Mouse (Mus musculus) heart, embryonic 14.5 days (tissue): ENCODE data around the gene Rasgrp3. TPM values are rescaled to one million over a fixed set of nuclear protein-coding genes. Genes with fewer than 3 reads are reported as not detected.

Source experiments
- ATAC-seq: fragments of 200-750 bp; cut with Nextera tagmentation; 2 replicates; pipeline ENCODE4 v1.8.0; 2017; ENCODE audit warnings: low read depth, moderate TSS enrichment; ENCODE audit not compliant: insufficient number of reproducible peaks, insufficient read depth, low FRiP score
- H3K27ac ChIP-seq, 2 experiments: fragments of 200-500 bp in 1 of 2; fragments of 300-500 bp in 1 of 2; sonication (generic) in 1 of 2; replicated peaks in 1 of 2; 2 replicates each; pipeline ENCODE4 v1.5.1; 2012 to 2014; ENCODE audit warnings: low read depth in 2 of 2, low read length in 2 of 2, control low read depth in 1 of 2, mild to moderate bottlenecking in 1 of 2, mixed read lengths in 1 of 2; ENCODE audit not compliant: control insufficient read depth in 1 of 2, insufficient read depth in 1 of 2
- H3K27me3 ChIP-seq: fragments of 300-500 bp; sonication (generic); 2 replicates; pipeline ENCODE4 v1.6.1; 2014; ENCODE audit warnings: mild to moderate bottlenecking, low read length, control low read depth; ENCODE audit not compliant: control insufficient read depth, insufficient read depth
- H3K36me3 ChIP-seq: fragments of 300-500 bp; sonication (generic); 2 replicates; pipeline ENCODE4 v1.6.1; 2014; ENCODE audit warnings: mild to moderate bottlenecking, control low read depth, low read length, mixed read lengths; ENCODE audit not compliant: control insufficient read depth, insufficient read depth
- H3K4me1 ChIP-seq, 2 experiments: fragments of 200-500 bp in 1 of 2; fragments of 300-500 bp in 1 of 2; sonication (generic) in 1 of 2; 2 replicates each; pipeline ENCODE4 v1.6.1; 2012 to 2014; ENCODE audit warnings: low read length in 2 of 2, control low read depth in 1 of 2, mixed read lengths in 1 of 2; ENCODE audit not compliant: control insufficient read depth in 2 of 2, insufficient read depth in 2 of 2
- H3K4me2 ChIP-seq: fragments of 300-500 bp; sonication (generic); 2 replicates; pipeline ENCODE4 v1.6.1; 2014; ENCODE audit warnings: mild to moderate bottlenecking, low read length
- H3K4me3 ChIP-seq, 2 experiments: fragments of 200-500 bp in 1 of 2; fragments of 300-500 bp in 1 of 2; sonication (generic) in 1 of 2; 2 replicates each; pipeline ENCODE4 v1.5.1; 2012 to 2014; ENCODE audit warnings: low read length in 2 of 2, mild to moderate bottlenecking in 2 of 2, control low read depth in 1 of 2, low read depth in 1 of 2, moderate library complexity in 1 of 2; ENCODE audit not compliant: control insufficient read depth in 1 of 2, insufficient read depth in 1 of 2
- H3K9ac ChIP-seq: fragments of 300-500 bp; sonication (generic); 2 replicates; pipeline ENCODE4 v1.6.1; 2014; ENCODE audit warnings: mild to moderate bottlenecking, low read length
- H3K9me3 ChIP-seq: fragments of 300-500 bp; sonication (generic); 2 replicates; pipeline ENCODE4 v1.6.1; 2016; ENCODE audit warnings: low read length, control low read depth; ENCODE audit not compliant: control insufficient read depth
- whole genome bisulfite sequencing: fragments of 180-500 bp; shearing (Covaris S2); extraction: QIAGEN DNeasy Blood & Tissue Kit; methylation state at CpG from one replicate; pipeline ENCODE4 v1.1.7; 2014; 5-methylcytosine and 5-hydroxymethylcytosine counted together
- polyA plus RNA-seq: library from polyadenylated mRNA; unstranded; fragments of >200 nt; fragmentation: Nextera tagmentation; extraction: Ambion mirVana; gene quantifications from 2 replicates; pipeline ENCODE4 v1.2.1, GENCODE M21; 2014

The Rasgrp3 gene
- polyA plus RNA-seq = 24.3 and 25.1 TPM in 2 replicates

GRCm38 (mm10) chr17:75435599-75435998 lies at the start of gene Rasgrp3:
Gene Rasgrp3, plus strand, starts transcription at chr17:75435896.
- Histone ChIP-seq H3K36me3 (no peaks in the 10 kb centered on the region), H3K4me1 (peaks cover 2 to 10% of the 10 kb centered on the region in 2 experiments; a peak in 2 of 4 replicates), H3K9ac (peak within 1 kb of the TSS; percentile 66), H3K27ac (peak within 1 kb of the TSS; percentile 54 to 82), H3K4me2 (peak within 1 kb of the TSS; percentile 39), H3K4me3 (peak within 1 kb of the TSS; percentile 34 to 38), H3K9me3 (no peaks in the 10 kb centered on the region), H3K27me3 (no peaks in the 10 kb centered on the region)
- WGBS = 36% methylated on average over 6 of the region's 6 CpGs
- peak; percentile 75 for ATAC-seq

- Histone ChIP-seq H3K36me3 (peaks cover 27% of the 10 kb centered on the region), H3K4me1 (peaks cover 0 to 3% of the 10 kb centered on the region in 2 experiments; a peak in 1 of 4 replicates)
- WGBS = 83% methylated on average over 4 of the region's 4 CpGs
These were observed 47.3 kb upstream of the Rasgrp3 start for GRCm38 (mm10) chr17:75388402-75388801.

GRCm38 (mm10) chr17:75390142-75390541 lies 45.6 kb upstream of the Rasgrp3 start:
- H3K4me1 ChIP-seq = peaks cover 0 to 3% of the 10 kb centered on the region in 2 experiments; a peak in 1 of 4 replicates
- H3K27me3 ChIP-seq = no peaks in the 10 kb centered on the region
- no peak overlapping the region for H3K4me3 ChIP-seq
- no peak overlapping the region for H3K9ac ChIP-seq
- H3K36me3 ChIP-seq = peaks cover 21% of the 10 kb centered on the region
- 0 out of 2 replicates have a peak, but pooled peaks cover 4% of the 10 kb centered on the region for H3K9me3 ChIP-seq
- no peak overlapping the region for H3K4me2 ChIP-seq
- H3K27ac ChIP-seq = no peak overlapping the region
- no peak for ATAC-seq
- 93% methylated on average over 10 of the region's 10 CpGs for WGBS

More at GRCm38 (mm10) chr17:75388402-75388801, 47.3 kb upstream of the Rasgrp3 start:
- Histone ChIP-seq H3K9me3 (0 out of 2 replicates have a peak, but pooled peaks cover 4% of the 10 kb centered on the region), H3K27ac (no peak overlapping the region), H3K27me3 (no peaks in the 10 kb centered on the region), H3K4me3 (no peak overlapping the region), H3K4me2 (no peak overlapping the region), H3K9ac (no peak overlapping the region)
- ATAC-seq = no peak

- 77% methylated on average over 6 of the region's 6 CpGs for WGBS
- no peak overlapping the region for H3K4me2 ChIP-seq
These were observed 44.1 kb upstream of the Rasgrp3 start for GRCm38 (mm10) chr17:75391429-75392192.

GRCm38 (mm10) chr17:75406405-75406804 lies 29.3 kb upstream of the Rasgrp3 start:
- ATAC-seq = no peak
- no peaks in the 10 kb centered on the region for H3K4me1 ChIP-seq
- H3K9me3 ChIP-seq = no peaks in the 10 kb centered on the region
- H3K4me3 ChIP-seq = no peak overlapping the region
- H3K4me2 ChIP-seq = no peak overlapping the region
- H3K27ac ChIP-seq = no peak overlapping the region
- WGBS = 54% methylated on average over 4 of the region's 4 CpGs
- no peaks in the 10 kb centered on the region for H3K27me3 ChIP-seq
- no peak overlapping the region for H3K9ac ChIP-seq
- no peaks in the 10 kb centered on the region for H3K36me3 ChIP-seq

More at GRCm38 (mm10) chr17:75391429-75392192, 44.1 kb upstream of the Rasgrp3 start:
- no peak for ATAC-seq
- Histone ChIP-seq H3K4me3 (no peak overlapping the region), H3K4me1 (peaks cover 0 to 3% of the 10 kb centered on the region in 2 experiments; a peak in 1 of 4 replicates), H3K9me3 (0 out of 2 replicates have a peak, but pooled peaks cover 4% of the 10 kb centered on the region), H3K36me3 (peaks cover 21% of the 10 kb centered on the region), H3K27me3 (no peaks in the 10 kb centered on the region), H3K9ac (no peak overlapping the region), H3K27ac (no peak overlapping the region)

GRCm38 (mm10) chr17:75416861-75417260 lies 18.8 kb upstream of the Rasgrp3 start:
- Histone ChIP-seq H3K9ac (no peak overlapping the region), H3K4me1 (no peaks in the 10 kb centered on the region), H3K9me3 (0 out of 2 replicates have a peak, but pooled peaks cover 2% of the 10 kb centered on the region), H3K4me2 (no peak overlapping the region), H3K36me3 (no peaks in the 10 kb centered on the region), H3K4me3 (no peak overlapping the region), H3K27me3 (no peaks in the 10 kb centered on the region), H3K27ac (no peak overlapping the region)
- 83% methylated on average over 3 of the region's 3 CpGs for WGBS
- no peak for ATAC-seq

- H3K27ac ChIP-seq = no peak overlapping the region
- 83% methylated on average over 2 of the region's 2 CpGs for WGBS
- no peak for ATAC-seq
These were observed 1.5 kb upstream of the Rasgrp3 start for GRCm38 (mm10) chr17:75434152-75434551.

More at GRCm38 (mm10) chr17:75434152-75434551, 1.5 kb upstream of the Rasgrp3 start:
- Histone ChIP-seq H3K9me3 (no peaks in the 10 kb centered on the region), H3K4me1 (peaks cover 2 to 10% of the 10 kb centered on the region in 2 experiments; a peak in 2 of 4 replicates), H3K27me3 (no peaks in the 10 kb centered on the region), H3K9ac (no peak overlapping the region), H3K36me3 (no peaks in the 10 kb centered on the region), H3K4me3 (no peak overlapping the region), H3K4me2 (no peak overlapping the region)
